10 mouse cellular contexts compared by ENCODE assay signal in genomic region chr3:104227438-104228111, GRCm38 (mm10). TPM values are rescaled to one million over a fixed set of nuclear protein-coding genes. Genes with fewer than 3 reads are reported as not detected.
DNase-seq lines count a peak whose midpoint lies in the region; ATAC-seq and TF ChIP-seq lines count a peak whose summit lies in the region.
"Had no signal": no experiment of that assay in that cellular context is flagged by ENCODE, and none has a peak within 500 bp of the region (broad histone marks: within the 10 kb centered on the region; RNA-seq: fewer than 3 reads in every experiment).

No protein-coding gene starts in this region.

- no peak for TF ChIP-seq CTCF in gastrocnemius, adult 2 months (IDR thresholded peaks at IDR 0.05)

- DNase-seq in gastrocnemius, adult 2 months, result no peak
- no peak for DNase-seq in gastrocnemius, adult 8-10 months (ENCODE audit: low spot score in 2 of 2)
- DNase-seq in ES-CJ7 (ENCODE audit: low read depth, low spot score), result peak; percentile 95
- peak; percentile 26 for DNase-seq in kidney, adult 18-20 months
- peak; percentile 37 for DNase-seq in lung, postnatal 14 days
- DNase-seq in left cerebral cortex, adult 8-10 months (ENCODE audit: low spot score in 2 of 2), result no peak
- DNase-seq in hindbrain, embryonic 11.5 days (ENCODE audit: low spot score), result no peak

- no peak overlapping the region for H3K4me2 ChIP-seq in hindbrain, embryonic 11.5 days (replicated peaks; ENCODE audit: low read depth, low read length)
- H3K4me2 ChIP-seq: heart, embryonic 13.5 days; limb, embryonic 12.5 days had no signal

- H3K4me3 ChIP-seq in gastrocnemius, adult 2 months, result no peak overlapping the region
- no peak overlapping the region for H3K4me3 ChIP-seq in hindbrain, embryonic 11.5 days (ENCODE audit: low read depth, low read length)
- H3K4me3 ChIP-seq: heart, embryonic 13.5 days; limb, embryonic 12.5 days had no signal

- no peaks in the 10 kb centered on the region for H3K27me3 ChIP-seq in hindbrain, embryonic 11.5 days (ENCODE audit: control insufficient read depth, insufficient read depth, low read length)
- H3K27me3 ChIP-seq: heart, embryonic 13.5 days; limb, embryonic 12.5 days had no signal

- H3K9ac ChIP-seq in hindbrain, embryonic 11.5 days (ENCODE audit: low read depth, low read length), result no peak overlapping the region
- H3K9ac ChIP-seq: heart, embryonic 13.5 days; limb, embryonic 12.5 days had no signal

- no peaks in the 10 kb centered on the region for H3K36me3 ChIP-seq in hindbrain, embryonic 11.5 days (ENCODE audit: control insufficient read depth, insufficient read depth, low read length)
- H3K36me3 ChIP-seq: heart, embryonic 13.5 days; limb, embryonic 12.5 days had no signal

- no peak for ATAC-seq in cerebellum, adult (ENCODE audit: insufficient number of reproducible peaks, low FRiP score, low TSS enrichment)
- no peak for ATAC-seq in hindbrain, embryonic 11.5 days (ENCODE audit: low FRiP score)

- H3K9me3 ChIP-seq in hindbrain, embryonic 11.5 days (ENCODE audit: control insufficient read depth, low read length), result no peaks in the 10 kb centered on the region
- H3K9me3 ChIP-seq: heart, embryonic 13.5 days; limb, embryonic 12.5 days had no signal

- H3K27ac ChIP-seq in gastrocnemius, adult 2 months, result peak overlapping the region; percentile 43
- H3K27ac ChIP-seq in hindbrain, embryonic 11.5 days (ENCODE audit: low read depth, low read length), result no peak overlapping the region
- H3K27ac ChIP-seq: heart, embryonic 13.5 days; limb, embryonic 12.5 days had no signal

- WGBS in hindbrain, embryonic 11.5 days, result 34% methylated on average over 5 of the region's 5 CpGs

- intact Hi-C loops in gastrocnemius, adult 2 months (cut with DNase I), result no loop called here

- H3K4me1 ChIP-seq in hindbrain, embryonic 11.5 days (replicated peaks; ENCODE audit: control insufficient read depth, insufficient read depth, low read length), result no peaks in the 10 kb centered on the region

RNA-seq across cellular contexts. Expression of gene Magi3, which starts 7.4 kb away (rescaled TPM):
- total RNA-seq in gastrocnemius, adult 2 months (2021), result 1 to 10 TPM; 1.6 to 2.7 TPM
- 1 to 10 TPM; 1.1 to 2.3 (median 1.6) TPM for total RNA-seq in gastrocnemius, adult 8-10 months (2022)
- total RNA-seq in left cerebral cortex, adult 8-10 months (2022), result 10 to 100 TPM; 37.4 to 44.8 (median 39.0) TPM
- 4.5 and 7.4 TPM in 2 replicates for polyA plus RNA-seq in hindbrain, embryonic 11.5 days (2014; fragmentation: Nextera tagmentation; extraction: Ambion mirVana)

Comparison
In these comparisons a context has a peak if more than half of its experiments do, and no peak if none do; other contexts are left out.
1. DNase-seq: peak in ES-CJ7 (single experiment), kidney, adult 18-20 months (single experiment) and lung, postnatal 14 days (single experiment); none in gastrocnemius, adult 2 months (single experiment), gastrocnemius, adult 8-10 months (0 of 2), left cerebral cortex, adult 8-10 months (0 of 2) and hindbrain, embryonic 11.5 days (single experiment).
2. RNA of gene Magi3, which starts 7.4 kb away (total RNA-seq): 37.4 to 44.8 TPM in left cerebral cortex, adult 8-10 months; 1.6 to 2.7 TPM in gastrocnemius, adult 2 months and 1.1 to 2.3 TPM in gastrocnemius, adult 8-10 months; every median in the first group is over 10 times any median in the second.